In the genomic region with DNA sequence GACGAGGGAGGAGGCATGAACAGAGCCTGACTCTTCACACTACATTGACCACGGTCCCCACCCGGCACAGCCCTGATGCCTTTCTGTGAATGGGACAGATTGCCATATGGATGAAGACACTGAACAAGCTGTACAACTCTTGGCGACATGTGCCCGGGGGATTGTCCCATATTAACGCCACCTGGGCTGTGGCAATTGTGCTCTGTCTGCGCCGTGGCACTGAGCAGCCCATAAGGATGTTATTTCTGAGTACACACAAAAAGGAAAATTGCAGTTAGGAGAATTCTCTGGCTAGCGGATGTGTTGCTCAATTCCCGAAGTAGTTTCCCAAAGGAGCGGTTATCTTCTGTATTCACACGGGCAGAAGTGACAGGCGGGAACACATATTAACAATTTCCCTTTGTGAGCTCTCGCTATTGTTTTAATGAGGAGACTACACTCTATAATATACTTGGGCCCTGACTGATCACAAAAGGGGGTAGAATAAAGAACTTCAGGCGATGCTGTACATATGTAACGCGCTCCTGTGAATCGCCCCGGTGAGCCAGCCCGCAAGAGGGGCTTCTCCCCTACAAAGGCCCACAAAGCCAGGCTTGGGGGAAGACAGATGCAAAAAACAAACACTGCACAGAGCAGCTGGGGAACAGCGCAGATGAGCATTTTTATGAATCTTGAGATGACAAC, we compare ENCODE assay signal across 13 mouse cellular contexts.
DNase-seq lines count a peak whose midpoint lies in the region; ATAC-seq and TF ChIP-seq lines count a peak whose summit lies in the region.
"Had no signal": no experiment of that assay in that cellular context is flagged by ENCODE, and none has a peak within 500 bp of the region (broad histone marks: within the 10 kb centered on the region; RNA-seq: fewer than 3 reads in every experiment).

No protein-coding gene starts in this region.

- no peaks in the 10 kb centered on the region for H3K9me3 ChIP-seq in neural tube, embryonic 11.5 days (ENCODE audit: control insufficient read depth, low read length)
- no peaks in the 10 kb centered on the region for H3K9me3 ChIP-seq in hindbrain, embryonic 12.5 days (replicated peaks)
- H3K9me3 ChIP-seq: embryonic facial prominence, embryonic 13.5 days; liver, embryonic 13.5 days had no signal

- H3K27ac ChIP-seq in gastrocnemius, adult 2 months: peak overlapping the region; percentile 44
- H3K27ac ChIP-seq in neural tube, embryonic 11.5 days (ENCODE audit: low read depth, low read length): peak overlapping the region; percentile 63
- peak overlapping the region; percentile 73 for H3K27ac ChIP-seq in hindbrain, embryonic 12.5 days
- H3K27ac ChIP-seq: embryonic facial prominence, embryonic 13.5 days; kidney, postnatal 0 days; liver, embryonic 13.5 days had no signal

- ATAC-seq in neural tube, embryonic 11.5 days (ENCODE audit: insufficient read depth, low FRiP score, low TSS enrichment): peak; percentile 79
- peak; percentile 86 for ATAC-seq in hindbrain, embryonic 12.5 days (ENCODE audit: low FRiP score)
- ATAC-seq in megakaryocyte progenitor cell, adult 5-6 weeks (replicated peaks; ENCODE audit: poor library complexity): no peak

- no peak for DNase-seq in gastrocnemius, adult 2 months
- no peak for DNase-seq in gastrocnemius, postnatal 4 days (ENCODE audit: low spot score in 2 of 2)
- DNase-seq in neural tube, embryonic 11.5 days (ENCODE audit: low spot score): peak; percentile 60
- no peak for DNase-seq in neural tube, embryonic 10.5 days (ENCODE audit: extremely low spot score, low spot score)
- DNase-seq in retina, postnatal 1 day: peak; percentile 75
- no peak for DNase-seq in frontal cortex, postnatal 14 days (ENCODE audit: low spot score in 2 of 2)
- DNase-seq: liver, embryonic 13.5 days; right cerebral cortex, adult 18-20 months; thymus, postnatal 36 days had no signal

- no peaks in the 10 kb centered on the region for H3K27me3 ChIP-seq in neural tube, embryonic 11.5 days (ENCODE audit: control insufficient read depth, insufficient read depth, low read length)
- no peaks in the 10 kb centered on the region for H3K27me3 ChIP-seq in hindbrain, embryonic 12.5 days
- H3K27me3 ChIP-seq: embryonic facial prominence, embryonic 13.5 days; liver, embryonic 13.5 days had no signal

- H3K36me3 ChIP-seq in neural tube, embryonic 11.5 days (ENCODE audit: control insufficient read depth, insufficient read depth, low read length): no peaks in the 10 kb centered on the region
- no peaks in the 10 kb centered on the region for H3K36me3 ChIP-seq in hindbrain, embryonic 12.5 days
- H3K36me3 ChIP-seq: liver, embryonic 13.5 days had no signal

- no peak overlapping the region for H3K9ac ChIP-seq in neural tube, embryonic 11.5 days (ENCODE audit: low read length)
- H3K9ac ChIP-seq in hindbrain, embryonic 12.5 days: no peak overlapping the region
- H3K9ac ChIP-seq: embryonic facial prominence, embryonic 13.5 days; liver, embryonic 13.5 days had no signal

- H3K4me2 ChIP-seq in neural tube, embryonic 11.5 days (ENCODE audit: low read depth): no peak overlapping the region
- H3K4me2 ChIP-seq in hindbrain, embryonic 12.5 days (replicated peaks): peak overlapping the region; percentile 31
- H3K4me2 ChIP-seq: embryonic facial prominence, embryonic 13.5 days; liver, embryonic 13.5 days had no signal

- peaks cover 16% of the 10 kb centered on the region for H3K4me1 ChIP-seq in neural tube, embryonic 11.5 days (ENCODE audit: control insufficient read depth, insufficient read depth, low read length)
- peaks cover 43% of the 10 kb centered on the region for H3K4me1 ChIP-seq in hindbrain, embryonic 12.5 days

- 53% methylated on average over 21 of the region's 21 CpGs for WGBS in neural tube, embryonic 11.5 days
- WGBS in hindbrain, embryonic 12.5 days: 34% methylated on average over 21 of the region's 21 CpGs

- H3K4me3 ChIP-seq in gastrocnemius, adult 2 months: no peak overlapping the region
- no peak overlapping the region for H3K4me3 ChIP-seq in neural tube, embryonic 11.5 days (ENCODE audit: low read depth, low read length)
- H3K4me3 ChIP-seq in hindbrain, embryonic 12.5 days: no peak overlapping the region
- H3K4me3 ChIP-seq: embryonic facial prominence, embryonic 13.5 days; liver, embryonic 13.5 days had no signal

- intact Hi-C loops in gastrocnemius, adult 2 months (cut with DNase I): no loop called here

- TF ChIP-seq CTCF in gastrocnemius, adult 2 months (IDR thresholded peaks at IDR 0.05): no peak

Comparison
In these comparisons a context has a peak if more than half of its experiments do, and no peak if none do; other contexts are left out.
1. DNase-seq: peak in neural tube, embryonic 11.5 days (single experiment) and retina, postnatal 1 day (single experiment); none in gastrocnemius, adult 2 months (single experiment), gastrocnemius, postnatal 4 days (0 of 2), neural tube, embryonic 10.5 days (single experiment) and frontal cortex, postnatal 14 days (0 of 2).
2. Peak in every context shown above with its lines, with median percentiles within 50 percentile points of each other: H3K27ac ChIP-seq.